Mouse (Mus musculus) layer of hippocampus, adult 2 months (tissue): ENCODE measurements around the gene Map2k5. TPM values are rescaled to one million over a fixed set of nuclear protein-coding genes. Genes with fewer than 3 reads are reported as not detected.

Experiments used
- DNase-seq, 2 experiments: peaks; one replicate each; pipeline ENCODE4 v3.0.0; 2022; ENCODE audit warnings: low spot score in 2 of 2
- H3K27ac ChIP-seq: fragments of 200-600 bp; 2 replicates; pipeline ENCODE4 v1.8.1; 2022
- H3K4me3 ChIP-seq: fragments of 200-600 bp; 2 replicates; pipeline ENCODE4 v1.8.1; 2022; ENCODE audit warnings: mild to moderate bottlenecking
- CTCF ChIP-seq: fragments of 200-600 bp; conservative IDR thresholded peaks from 2 replicates; pipeline ENCODE4 v1.8.1; 2022; ENCODE audit warnings: antibody characterized with exemption, mild to moderate bottlenecking, moderate library complexity
- long read RNA-seq, 2 experiments: library from polyadenylated mRNA; stranded (forward); transcript quantifications; one replicate each; pipeline ENCODE4 v2.0.0; 2021; ENCODE audit warnings: borderline mapping rate in 2 of 2
- total RNA-seq, 2 experiments: library from RNA; stranded (reverse); gene quantifications; 2 replicates each; pipeline ENCODE4 v1.2.3; 2021

Map2k5 gene
- total RNA-seq = 10 to 100 TPM; 33.2 to 36.1 TPM
- long read RNA-seq, experiment 1, transcript Map2k5-201 (22 exons, 2,310 nt) = major isoform, 13 of 32 reads
- long read RNA-seq, experiment 1, partial matches to known transcripts = 7 of 32 reads
- long read RNA-seq, experiment 1, other reads (novel, unspliced or antisense) = 12 of 32 reads
- long read RNA-seq, experiment 2, transcript Map2k5-201 (22 exons, 2,310 nt) = major isoform, 24 of 50 reads
- long read RNA-seq, experiment 2, partial matches to known transcripts = 6 of 50 reads
- long read RNA-seq, experiment 2, other reads (novel, unspliced or antisense) = 20 of 50 reads

DNA sequence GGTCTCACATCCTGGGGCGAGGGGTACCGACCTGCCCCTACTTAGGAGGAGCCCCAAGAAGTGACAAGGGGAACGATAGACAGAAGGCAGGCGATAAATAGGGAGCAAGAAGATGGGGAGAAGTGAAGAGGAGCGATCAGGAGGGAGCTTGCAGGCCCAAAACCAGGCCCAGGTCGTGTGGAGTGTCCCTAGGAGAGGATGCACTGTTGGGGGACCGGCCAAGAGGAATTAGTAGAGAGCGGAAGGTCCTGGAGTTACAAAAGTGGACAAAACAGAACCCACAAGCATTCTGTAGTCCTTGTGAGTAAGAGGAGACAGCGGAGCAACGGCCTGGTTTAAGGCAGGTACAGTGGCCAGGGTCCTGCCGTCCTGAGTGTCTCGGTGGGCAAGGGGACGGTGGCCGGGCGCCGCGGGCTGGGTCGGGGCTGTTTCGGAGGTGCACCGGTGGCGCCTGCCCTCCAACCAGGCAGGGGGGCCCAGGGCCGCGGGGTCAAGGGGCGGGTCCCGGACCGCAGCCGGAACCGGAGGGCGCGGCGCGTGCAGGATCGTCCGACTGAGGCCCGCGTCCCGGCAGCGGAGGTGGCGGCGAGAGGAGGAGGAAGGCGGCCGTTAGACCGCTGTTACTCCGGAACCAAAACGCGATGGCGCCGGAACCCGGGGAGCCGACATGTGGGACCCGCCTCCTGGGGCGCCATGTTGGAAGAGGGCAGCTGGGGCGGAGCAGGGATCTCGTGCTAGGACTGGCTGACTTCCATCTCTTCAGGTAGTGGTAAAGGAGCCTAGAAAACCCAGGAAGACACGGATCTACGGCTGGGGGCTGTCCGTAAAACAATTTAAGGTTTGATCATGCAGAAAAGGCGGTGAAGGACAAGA, at the start of gene Map2k5:
Gene Map2k5, minus strand, starts transcription at position 633 of the 873 bp plus-strand sequence.
- peak; percentile 90 to 92 for DNase-seq
- no peak; the same call in 1 of the 2 replicates for TF ChIP-seq CTCF
- peak within 1 kb of the TSS; percentile 84 for H3K4me3 ChIP-seq
- peak within 1 kb of the TSS; percentile 94 for H3K27ac ChIP-seq

DNA sequence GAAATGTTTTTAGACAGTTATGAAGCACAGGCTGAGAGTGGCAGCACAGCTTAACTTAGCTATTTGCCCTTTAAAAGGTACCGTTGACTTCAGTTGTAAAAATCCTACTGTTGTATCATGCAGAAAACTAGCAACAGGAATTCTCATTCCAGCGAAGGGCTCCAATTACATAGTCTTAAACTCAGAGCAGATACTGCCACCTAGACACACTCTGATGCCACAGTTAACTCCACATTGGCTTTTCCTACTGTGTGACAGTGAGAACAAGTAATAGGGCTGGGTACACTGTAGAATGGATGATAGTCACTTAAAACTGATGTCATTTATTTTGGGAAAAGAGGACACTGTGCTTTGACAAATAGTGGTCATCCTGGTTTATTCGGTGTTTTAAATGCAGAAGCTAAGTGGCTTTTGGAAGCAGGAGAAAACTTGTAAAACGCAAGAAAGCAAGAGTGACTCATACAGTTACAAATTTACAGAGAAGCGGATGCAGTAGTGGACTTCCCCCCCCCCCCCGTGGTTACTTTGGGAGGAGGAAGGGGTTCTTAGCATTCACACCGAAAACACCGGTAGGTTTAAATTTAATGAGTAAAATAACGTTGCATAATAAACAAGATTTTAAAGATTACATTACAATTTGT, 43.5 kb upstream of the Map2k5 start:
- no peak for DNase-seq
- Histone ChIP-seq H3K4me3 (no peak overlapping the region), H3K27ac (no peak overlapping the region)
- TF ChIP-seq CTCF = peak; percentile 68

DNA sequence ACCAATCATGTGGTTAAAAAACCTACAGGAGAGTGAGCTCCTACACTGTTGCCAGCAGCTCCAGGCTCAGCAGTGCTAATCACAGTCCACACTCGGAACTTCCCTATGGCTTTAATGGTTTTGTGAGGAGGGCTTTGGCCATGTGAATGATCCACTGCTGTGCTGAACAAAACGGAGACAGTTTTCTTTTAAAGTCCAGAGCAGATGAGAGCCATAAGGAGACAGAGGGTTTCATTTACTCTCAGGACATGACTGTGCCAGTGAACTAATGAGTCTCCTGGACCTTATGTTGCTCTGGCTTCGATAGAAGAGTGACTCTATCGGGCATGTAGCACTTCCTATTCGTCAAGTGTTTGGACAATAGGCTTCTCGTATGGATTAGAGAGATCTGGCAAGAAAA, 42.7 kb upstream of the Map2k5 start:
- H3K4me3 ChIP-seq = no peak overlapping the region
- no peak for TF ChIP-seq CTCF
- no peak overlapping the region for H3K27ac ChIP-seq
- DNase-seq = no peak

DNA sequence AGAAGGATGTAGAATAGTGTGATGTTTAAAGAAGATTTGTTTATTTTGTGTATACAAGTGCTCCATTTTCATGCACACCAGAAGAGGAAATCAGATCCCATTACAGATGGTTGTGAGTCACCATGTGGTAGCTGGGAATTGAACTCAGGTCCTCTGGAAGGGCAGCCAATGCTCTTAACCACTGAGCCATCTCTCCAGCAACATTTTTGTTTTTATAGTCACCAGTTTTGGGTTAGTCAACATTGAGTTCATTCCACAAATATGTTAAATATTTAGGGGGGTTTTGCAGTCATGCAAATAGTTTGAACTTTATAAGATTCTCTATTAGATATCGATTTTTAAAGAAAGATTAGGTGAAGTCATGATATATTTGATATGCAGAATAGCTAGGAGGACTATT, 22.5 kb upstream of the Map2k5 start:
- Histone ChIP-seq H3K4me3 (no peak overlapping the region), H3K27ac (no peak overlapping the region)
- no peak for DNase-seq
- no peak for TF ChIP-seq CTCF

DNA sequence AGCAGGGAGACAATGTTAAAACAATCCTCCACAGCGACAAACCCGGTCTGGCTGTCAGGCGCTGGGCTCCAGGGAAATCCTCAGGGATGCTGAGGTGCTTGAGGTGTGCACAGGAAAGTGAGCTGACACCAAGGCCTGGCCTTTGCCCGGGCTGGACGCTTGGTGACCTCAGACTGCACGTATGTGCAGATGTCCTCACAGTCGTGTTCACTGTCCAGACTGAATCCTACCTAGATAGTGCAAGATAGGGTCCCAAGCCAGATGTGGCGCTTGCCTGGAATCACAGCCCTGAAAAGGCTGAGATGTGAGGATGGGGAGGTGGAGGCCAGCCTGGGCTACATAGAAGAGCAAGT, 21.7 kb upstream of the Map2k5 start:
- Histone ChIP-seq H3K4me3 (peak overlapping the region; percentile 95), H3K27ac (peak overlapping the region; percentile 96)
- TF ChIP-seq CTCF = no peak

DNA sequence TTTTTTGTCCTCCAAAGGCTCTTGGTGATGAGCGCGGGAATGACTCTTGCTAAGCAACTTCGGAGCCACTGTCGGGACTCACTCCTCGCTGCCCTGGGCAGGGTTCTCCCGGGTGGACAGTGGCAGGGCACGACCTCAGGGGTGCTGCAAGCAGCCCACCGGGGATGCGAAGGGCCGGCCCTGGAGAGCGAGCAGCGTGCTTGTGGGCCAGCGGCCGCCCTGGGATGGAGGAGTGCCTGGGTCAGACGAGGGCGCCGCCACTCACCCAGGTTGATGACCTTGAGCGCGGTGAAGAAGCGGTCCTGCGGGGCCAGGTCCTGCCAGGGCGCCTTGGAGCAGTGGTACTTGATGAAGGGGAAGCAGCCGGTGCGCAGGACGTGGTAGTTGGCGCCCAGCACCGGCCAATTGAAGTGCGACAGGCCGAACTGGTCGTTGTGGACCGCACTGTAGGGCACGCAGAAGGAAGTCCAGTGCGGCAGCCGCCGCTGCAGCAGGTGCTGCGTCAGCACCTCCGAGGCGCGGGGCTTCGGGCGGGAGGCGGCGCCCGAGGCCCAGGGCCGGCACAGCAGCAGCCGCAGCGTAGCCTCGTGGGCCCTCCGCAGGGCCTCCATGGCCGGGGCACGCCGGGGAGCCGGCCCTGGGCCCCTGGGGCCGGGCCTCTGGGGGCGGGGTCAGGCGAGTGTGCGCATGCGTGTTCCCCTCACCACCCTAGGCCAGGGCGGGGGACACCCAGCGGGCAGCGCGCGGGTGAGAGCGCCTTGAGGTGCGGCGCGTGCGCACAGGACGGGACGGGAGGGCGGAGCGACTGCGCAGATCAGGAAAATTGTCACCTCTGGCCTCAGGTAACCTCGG, 21.1 kb upstream of the Map2k5 start, which contains the start of gene 2300009A05Rik:
Gene 2300009A05Rik, minus strand, starts transcription at position 636 of the 852 bp plus-strand sequence.
- no peak for TF ChIP-seq CTCF
- Histone ChIP-seq H3K4me3 (peak within 1 kb of the TSS; percentile 95), H3K27ac (peak within 1 kb of the TSS; percentile 96)
- DNase-seq = peak; percentile 93

More for the DNA sequence above, 21.7 kb upstream of the Map2k5 start:
- DNase-seq = no peak

DNA sequence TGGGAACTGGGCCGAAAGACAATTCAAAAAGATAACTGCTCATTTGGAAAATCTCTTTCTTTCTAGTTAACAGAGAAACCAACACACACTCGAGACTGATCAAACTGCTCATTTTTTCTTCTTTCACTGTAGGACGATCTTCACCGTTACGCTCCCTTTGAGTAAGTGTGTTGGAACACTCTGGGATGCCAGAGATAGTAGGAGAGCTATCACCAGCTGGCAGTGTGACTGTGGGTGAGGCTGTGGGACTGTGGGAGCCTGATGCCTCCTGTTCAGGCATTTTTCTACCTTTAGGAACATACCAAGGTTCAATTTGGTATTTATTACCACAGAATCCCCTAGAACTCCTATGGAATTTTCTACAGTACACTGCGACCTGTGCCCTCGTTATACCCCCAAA, 17.9 kb upstream of the Map2k5 start:
- H3K27ac ChIP-seq = peak overlapping the region; percentile 56
- DNase-seq = peak; percentile 38 to 46
- no peak overlapping the region for H3K4me3 ChIP-seq
- no peak for TF ChIP-seq CTCF

DNA sequence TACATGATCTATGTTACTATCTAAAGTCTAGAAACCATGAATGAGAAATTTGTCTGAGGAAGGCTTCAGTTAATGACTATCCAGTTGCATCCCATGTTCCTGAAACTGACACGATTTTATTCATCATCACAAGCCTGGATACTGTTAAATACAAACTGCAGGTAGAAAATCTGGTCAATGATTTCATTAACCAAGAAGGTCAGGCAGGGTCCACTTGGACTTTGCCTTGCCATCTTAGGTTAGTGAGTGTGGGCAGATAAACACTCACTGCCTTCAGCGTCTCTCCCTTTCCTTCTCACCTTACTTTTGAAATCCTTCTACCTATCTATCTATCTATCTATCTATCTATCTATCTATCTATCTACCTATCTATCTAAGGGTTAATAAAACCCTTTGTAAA, 13.6 kb upstream of the Map2k5 start:
- H3K4me3 ChIP-seq = no peak overlapping the region
- no peak for DNase-seq
- TF ChIP-seq CTCF = no peak

DNA sequence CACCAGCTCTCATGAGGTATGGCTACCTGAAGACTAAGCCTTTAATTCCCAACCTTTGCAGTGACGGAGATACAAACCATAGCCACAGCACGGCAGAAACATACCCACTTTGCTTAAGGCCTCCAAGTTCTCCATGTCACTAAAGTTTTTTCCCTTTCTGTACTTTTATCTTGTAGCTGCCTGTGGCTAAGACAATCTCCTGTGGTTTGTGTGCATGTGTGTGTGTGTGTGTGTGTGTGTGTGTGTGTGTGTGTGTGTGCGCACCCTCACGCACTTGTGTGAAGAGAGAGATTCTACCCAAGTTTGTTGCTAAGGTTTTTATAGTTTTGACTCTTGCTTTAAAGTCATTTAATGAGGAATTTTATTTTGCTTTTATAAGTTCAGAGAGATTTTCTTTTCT, 5.1 kb upstream of the Map2k5 start:
- Histone ChIP-seq H3K4me3 (no peak overlapping the region), H3K27ac (no peak overlapping the region)
- no peak for TF ChIP-seq CTCF
- DNase-seq = no peak

More for the DNA sequence above, 13.6 kb upstream of the Map2k5 start:
- H3K27ac ChIP-seq = no peak overlapping the region

DNA sequence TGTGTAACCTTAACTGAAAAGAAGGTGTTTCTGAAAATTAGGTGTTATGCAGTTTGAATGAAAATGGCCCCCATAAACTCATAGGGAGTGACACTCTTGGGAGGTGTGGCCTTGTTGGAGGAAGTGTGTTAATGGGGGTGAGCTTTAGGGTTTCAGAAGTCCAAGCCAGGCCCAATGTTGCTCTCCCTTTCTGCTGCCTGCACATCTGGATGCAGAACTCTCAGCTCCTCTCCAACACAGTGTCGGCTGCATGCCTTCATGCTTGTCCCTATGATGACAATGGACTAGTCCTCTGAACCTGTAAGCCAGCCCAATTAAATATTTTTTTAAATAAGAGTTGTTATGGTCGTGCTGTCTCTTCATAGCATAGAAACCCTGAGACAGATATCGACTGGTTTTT, 2.6 kb upstream of the Map2k5 start:
- DNase-seq = no peak
- H3K27ac ChIP-seq = no peak overlapping the region
- H3K4me3 ChIP-seq = no peak overlapping the region
- TF ChIP-seq CTCF = no peak

DNA sequence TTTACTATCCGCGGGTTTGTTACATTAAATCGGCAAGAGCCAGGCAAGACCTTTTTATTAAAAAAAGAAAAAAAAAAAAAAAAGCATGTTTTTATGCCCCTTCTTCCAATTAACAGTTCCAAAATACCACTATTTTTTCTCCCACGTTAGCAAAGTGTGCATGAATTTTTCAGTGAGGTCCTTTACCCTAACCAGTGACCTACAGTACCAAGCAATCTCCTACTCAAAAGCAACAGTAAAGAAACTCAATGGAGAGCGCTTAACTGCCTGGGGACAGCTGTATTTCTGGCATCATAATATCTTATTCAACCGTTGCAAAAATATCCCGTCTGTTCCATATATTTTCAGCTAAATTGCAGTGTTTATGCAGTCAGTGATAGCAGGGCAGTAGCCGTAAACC, 472 bp upstream of the Map2k5 start:
- Histone ChIP-seq H3K27ac (peak overlapping the region; percentile 94), H3K4me3 (peak overlapping the region; percentile 84)
- no peak for DNase-seq
- TF ChIP-seq CTCF = no peak

DNA sequence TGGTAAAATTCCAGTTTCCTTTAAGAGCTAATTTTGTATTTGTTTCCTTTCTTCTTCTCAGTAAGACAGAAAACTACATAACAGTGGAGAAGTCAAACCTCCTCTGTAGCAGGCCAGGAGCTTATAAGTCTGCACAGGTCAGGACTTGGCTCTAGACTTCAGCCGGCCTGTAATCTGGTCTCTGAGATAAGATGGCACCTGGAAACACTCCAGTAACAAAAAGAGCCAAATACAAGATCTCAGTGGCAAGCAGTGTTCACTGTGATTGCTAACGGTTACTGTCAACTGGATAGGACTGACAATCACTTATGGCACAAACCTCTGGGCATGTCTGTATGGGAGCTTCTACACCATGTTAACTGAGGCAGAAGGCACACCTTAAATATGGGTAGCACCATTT, 4.4 kb downstream of the Map2k5 start:
- no peak overlapping the region for H3K27ac ChIP-seq
- DNase-seq = no peak
- no peak for TF ChIP-seq CTCF
- no peak overlapping the region for H3K4me3 ChIP-seq
